Mouse (Mus musculus): ENCODE data around the gene Socs1.

DNA sequence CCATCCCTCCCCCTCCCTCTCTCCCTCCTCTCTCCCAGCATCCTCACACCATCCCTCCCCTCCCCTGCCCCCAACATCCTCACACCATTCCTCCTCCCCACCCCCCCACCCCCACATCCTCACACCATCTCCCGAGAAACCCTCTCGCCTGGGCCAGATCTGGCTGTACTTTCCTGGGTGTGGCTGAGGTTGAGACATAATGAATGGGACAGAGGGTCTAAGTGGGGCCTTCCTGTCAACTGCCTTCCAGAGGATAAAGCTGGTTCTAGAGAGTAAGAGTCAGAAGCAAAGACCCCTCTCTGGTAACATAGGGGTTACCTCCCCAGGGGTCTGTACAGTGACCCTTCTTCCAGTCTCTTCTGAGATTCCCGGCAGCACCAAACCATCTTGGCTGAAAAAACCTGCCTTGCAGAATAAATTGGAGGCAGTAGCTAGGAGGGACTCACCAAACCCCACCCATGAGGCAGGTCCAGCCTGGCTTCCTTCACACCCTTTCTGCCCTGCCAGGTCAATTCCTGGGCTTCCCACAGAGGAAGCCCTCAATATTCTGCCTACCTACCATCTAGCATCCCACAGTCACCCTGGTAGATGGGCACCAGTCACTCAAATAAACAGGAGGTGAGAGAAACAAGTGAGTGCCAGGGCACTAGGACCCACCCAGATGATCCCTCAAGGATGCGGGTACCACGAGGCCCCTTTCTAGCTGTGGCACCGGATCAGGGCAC, 21.6 kb downstream of the Socs1 start:
- TF ChIP-seq CTCF (IDR thresholded peaks at IDR 0.05; ENCODE audit: control insufficient read depth, insufficient read depth, insufficient replicate concordance, low read depth, low read length) (no peak), POLR2A (IDR thresholded peaks at IDR 0.05; ENCODE audit: control insufficient read depth, low read depth, low read length) (no peak)

All from testis, adult 2 months (tissue).